Mouse (Mus musculus) retina, adult 2 months (tissue): ENCODE measurements around the gene Mrps2.

ENCODE experiments used
- DNase-seq: peaks from one replicate; pipeline ENCODE4 v3.0.0-alpha.2; 2012; ENCODE audit warnings: low read depth, low spot score

Gene Mrps2

DNA sequence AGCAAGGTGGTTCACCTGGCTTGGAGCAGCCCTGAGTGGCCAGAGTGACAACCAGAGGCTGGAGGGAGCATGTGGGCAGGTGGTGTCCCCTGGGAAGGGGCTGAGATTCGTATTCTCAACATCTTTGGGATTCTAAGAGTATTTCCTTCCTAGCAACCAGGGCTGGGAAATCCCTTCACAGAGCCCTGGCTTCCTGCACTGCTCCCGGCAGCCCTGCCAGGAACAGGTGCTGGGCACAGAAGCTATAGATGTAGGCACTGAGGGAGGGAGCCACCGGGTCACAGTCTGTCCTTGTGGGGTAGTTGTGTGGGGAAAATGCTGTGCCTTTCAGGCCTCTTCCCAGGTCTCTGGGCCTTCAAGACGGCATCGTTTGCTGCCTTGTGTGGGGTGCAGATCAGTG lies 52.7 kb downstream of the Mrps2 start:
- no peak for DNase-seq
